Mouse (Mus musculus): Measurements from ENCODE around the gene Begain. TPM values are rescaled to one million over a fixed set of nuclear protein-coding genes. Genes with fewer than 3 reads are reported as not detected.

The Begain gene
- polyA plus RNA-seq, 1 experiment from 2014 or later, result 6.9 TPM

DNA sequence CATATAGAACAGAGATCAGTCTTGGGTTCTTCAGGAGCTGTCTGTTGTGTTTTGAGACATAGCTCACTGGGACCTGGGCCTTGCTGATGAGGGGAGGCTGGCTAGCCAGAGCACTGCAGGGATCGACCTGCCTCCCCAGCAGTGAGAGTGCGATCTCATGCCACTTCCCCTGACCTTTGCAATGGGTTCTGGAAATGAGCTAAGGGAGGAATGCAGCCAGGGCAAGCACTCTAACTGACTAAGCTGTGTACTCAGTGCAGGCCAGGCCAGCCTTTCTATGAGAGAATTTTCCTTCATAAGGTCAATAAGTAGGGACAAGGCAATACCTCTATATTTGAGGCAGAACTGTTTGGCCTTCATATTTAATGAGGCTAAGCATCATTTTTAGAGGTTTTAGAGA is 75.0 kb downstream of the Begain start:
- no peak overlapping the region for H3K4me3 ChIP-seq (replicated peaks; ENCODE audit: low read length)
- H3K36me3 ChIP-seq (ENCODE audit: control insufficient read depth, insufficient read depth, low read length), result no peaks in the 10 kb centered on the region
- H3K9me3 ChIP-seq (replicated peaks; ENCODE audit: control insufficient read depth, low read length), result no peaks in the 10 kb centered on the region
- H3K27me3 ChIP-seq (ENCODE audit: control insufficient read depth, insufficient read depth, low read length), result no peaks in the 10 kb centered on the region
- 0 out of 2 replicates have a peak, but pooled peaks cover 4% of the 10 kb centered on the region for H3K4me1 ChIP-seq (ENCODE audit: control insufficient read depth, insufficient read depth, low read length)
- no peak for ATAC-seq (ENCODE audit: insufficient read depth, low FRiP score)
- WGBS, result 69% methylated on average over 2 of the region's 2 CpGs
- no peak overlapping the region for H3K4me2 ChIP-seq (ENCODE audit: low read depth, low read length)
- H3K9ac ChIP-seq (ENCODE audit: low read length), result no peak overlapping the region
- no peak overlapping the region for H3K27ac ChIP-seq (ENCODE audit: low read length)

DNA sequence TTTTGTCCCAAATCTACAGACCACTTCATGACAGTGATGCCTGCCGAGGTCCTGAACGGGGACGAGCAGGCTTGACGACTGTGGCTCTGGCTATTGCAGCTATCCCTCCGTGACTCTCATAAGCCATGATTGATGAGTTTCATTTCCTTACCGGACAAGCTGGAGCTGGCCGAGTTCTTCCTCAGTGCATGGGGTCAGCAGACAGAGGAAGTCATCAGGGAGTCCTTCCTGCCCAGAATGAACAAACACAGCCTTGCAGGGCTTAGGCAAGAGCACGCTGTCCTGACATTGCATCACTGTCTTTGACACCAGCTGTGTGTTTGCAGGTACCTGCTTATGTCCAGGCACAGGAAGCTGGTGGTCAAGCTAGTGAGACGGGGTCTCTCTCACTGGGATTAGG is 77.6 kb downstream of the Begain start:
- ATAC-seq (ENCODE audit: insufficient read depth, low FRiP score), result no peak
- Histone ChIP-seq H3K27ac (ENCODE audit: low read length) (no peak overlapping the region), H3K36me3 (ENCODE audit: control insufficient read depth, insufficient read depth, low read length) (no peaks in the 10 kb centered on the region), H3K4me2 (ENCODE audit: low read depth, low read length) (no peak overlapping the region), H3K27me3 (ENCODE audit: control insufficient read depth, insufficient read depth, low read length) (no peaks in the 10 kb centered on the region), H3K9me3 (replicated peaks; ENCODE audit: control insufficient read depth, low read length) (no peaks in the 10 kb centered on the region), H3K9ac (ENCODE audit: low read length) (no peak overlapping the region), H3K4me1 (ENCODE audit: control insufficient read depth, insufficient read depth, low read length) (0 out of 2 replicates have a peak, but pooled peaks cover 4% of the 10 kb centered on the region), H3K4me3 (replicated peaks; ENCODE audit: low read length) (no peak overlapping the region)
- WGBS, result 40% methylated on average over 9 of the region's 9 CpGs

DNA sequence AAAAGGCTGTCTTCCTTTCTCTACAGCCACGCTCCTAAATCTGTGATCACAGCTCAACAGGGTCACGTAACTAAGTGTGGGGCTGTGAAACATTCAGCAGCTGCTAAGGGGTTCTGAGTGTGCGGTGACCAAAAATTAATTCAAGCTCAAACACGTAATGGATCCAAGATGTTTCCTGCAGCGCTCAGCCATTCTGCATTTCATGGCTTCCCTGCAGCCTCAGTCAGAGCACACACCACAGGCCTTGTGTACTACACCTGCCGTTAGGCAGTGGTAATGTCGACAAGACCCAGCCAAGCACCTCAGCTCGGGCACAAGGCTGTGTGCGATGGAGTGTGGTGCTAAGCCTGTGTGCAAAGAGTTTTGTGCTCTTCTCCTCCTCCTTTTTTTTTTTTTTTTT is 80.6 kb downstream of the Begain start:
- 91% methylated on average over 9 of the region's 9 CpGs for WGBS
- no peaks in the 10 kb centered on the region for H3K4me1 ChIP-seq (ENCODE audit: control insufficient read depth, insufficient read depth, low read length)
- H3K9me3 ChIP-seq (replicated peaks; ENCODE audit: control insufficient read depth, low read length), result no peaks in the 10 kb centered on the region
- no peaks in the 10 kb centered on the region for H3K36me3 ChIP-seq (ENCODE audit: control insufficient read depth, insufficient read depth, low read length)
- no peak overlapping the region for H3K27ac ChIP-seq (ENCODE audit: low read length)
- H3K4me3 ChIP-seq (replicated peaks; ENCODE audit: low read length), result no peak overlapping the region
- no peak overlapping the region for H3K9ac ChIP-seq (ENCODE audit: low read length)
- H3K27me3 ChIP-seq (ENCODE audit: control insufficient read depth, insufficient read depth, low read length), result no peaks in the 10 kb centered on the region
- no peak for ATAC-seq (ENCODE audit: insufficient read depth, low FRiP score)
- H3K4me2 ChIP-seq (ENCODE audit: low read depth, low read length), result no peak overlapping the region

DNA sequence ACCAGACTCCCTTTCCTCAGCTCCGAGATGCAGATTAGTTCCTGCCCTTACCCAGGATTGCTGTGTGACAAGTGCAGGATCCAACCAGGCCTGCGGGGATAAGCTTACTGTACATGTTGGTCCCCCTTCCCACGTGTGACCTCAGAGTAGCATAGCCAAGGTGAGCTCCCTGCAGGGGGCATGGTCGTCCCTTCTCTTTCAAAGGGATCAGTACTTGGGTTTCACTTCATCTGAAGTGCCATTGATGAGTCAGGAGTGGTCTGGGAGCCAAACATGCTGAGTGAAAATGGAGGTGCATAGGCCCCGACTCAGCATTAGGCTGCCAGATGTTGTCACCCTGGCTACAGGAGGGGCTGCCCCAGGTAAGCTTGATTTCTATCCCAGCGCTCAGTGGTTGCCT is 83.0 kb downstream of the Begain start:
- WGBS, result 73% methylated on average over 6 of the region's 6 CpGs
- ATAC-seq (ENCODE audit: insufficient read depth, low FRiP score), result no peak

DNA sequence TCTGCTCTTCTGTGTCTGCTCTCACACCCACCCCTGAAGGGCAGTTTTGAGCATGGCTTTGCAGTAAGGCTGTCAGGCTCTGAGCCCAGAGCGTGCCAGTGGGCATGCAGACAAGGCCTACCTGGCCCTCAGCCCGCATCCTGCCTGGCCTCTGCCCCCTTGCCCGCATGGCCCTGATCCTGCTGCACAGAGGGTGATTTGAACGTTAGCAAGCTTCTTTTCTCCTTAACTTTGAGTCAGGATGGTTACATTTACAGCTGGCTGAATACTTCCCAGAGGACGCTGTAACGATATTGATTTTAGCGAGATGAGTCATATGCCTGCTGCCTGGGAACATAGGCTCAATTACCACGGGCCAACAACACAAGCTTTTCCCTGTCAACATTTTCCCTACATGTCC is 83.5 kb downstream of the Begain start:
- WGBS, result 66% methylated on average over 8 of the region's 8 CpGs
- Histone ChIP-seq H3K9me3 (replicated peaks; ENCODE audit: control insufficient read depth, low read length) (no peaks in the 10 kb centered on the region), H3K27me3 (ENCODE audit: control insufficient read depth, insufficient read depth, low read length) (no peaks in the 10 kb centered on the region), H3K4me3 (replicated peaks; ENCODE audit: low read length) (no peak overlapping the region), H3K4me2 (ENCODE audit: low read depth, low read length) (no peak overlapping the region), H3K4me1 (ENCODE audit: control insufficient read depth, insufficient read depth, low read length) (no peaks in the 10 kb centered on the region), H3K9ac (ENCODE audit: low read length) (no peak overlapping the region), H3K27ac (ENCODE audit: low read length) (no peak overlapping the region), H3K36me3 (ENCODE audit: control insufficient read depth, insufficient read depth, low read length) (no peaks in the 10 kb centered on the region)
- ATAC-seq (ENCODE audit: insufficient read depth, low FRiP score), result no peak

More for the DNA sequence above, 83.0 kb downstream of the Begain start:
- Histone ChIP-seq H3K27ac (ENCODE audit: low read length) (no peak overlapping the region), H3K27me3 (ENCODE audit: control insufficient read depth, insufficient read depth, low read length) (no peaks in the 10 kb centered on the region), H3K9ac (ENCODE audit: low read length) (no peak overlapping the region), H3K9me3 (replicated peaks; ENCODE audit: control insufficient read depth, low read length) (no peaks in the 10 kb centered on the region), H3K4me2 (ENCODE audit: low read depth, low read length) (no peak overlapping the region), H3K36me3 (ENCODE audit: control insufficient read depth, insufficient read depth, low read length) (no peaks in the 10 kb centered on the region), H3K4me3 (replicated peaks; ENCODE audit: low read length) (no peak overlapping the region), H3K4me1 (ENCODE audit: control insufficient read depth, insufficient read depth, low read length) (no peaks in the 10 kb centered on the region)

GRCm38 (mm10) chr12:108983496-108983895 is 84.5 kb downstream of the Begain start:
- Histone ChIP-seq H3K4me3 (replicated peaks; ENCODE audit: low read length) (no peak overlapping the region), H3K4me2 (ENCODE audit: low read depth, low read length) (no peak overlapping the region), H3K36me3 (ENCODE audit: control insufficient read depth, insufficient read depth, low read length) (no peaks in the 10 kb centered on the region), H3K9ac (ENCODE audit: low read length) (no peak overlapping the region), H3K27me3 (ENCODE audit: control insufficient read depth, insufficient read depth, low read length) (no peaks in the 10 kb centered on the region), H3K9me3 (replicated peaks; ENCODE audit: control insufficient read depth, low read length) (no peaks in the 10 kb centered on the region), H3K4me1 (ENCODE audit: control insufficient read depth, insufficient read depth, low read length) (no peaks in the 10 kb centered on the region), H3K27ac (ENCODE audit: low read length) (no peak overlapping the region)
- no peak for ATAC-seq (ENCODE audit: insufficient read depth, low FRiP score)
- 89% methylated on average over 6 of the region's 6 CpGs for WGBS

DNA sequence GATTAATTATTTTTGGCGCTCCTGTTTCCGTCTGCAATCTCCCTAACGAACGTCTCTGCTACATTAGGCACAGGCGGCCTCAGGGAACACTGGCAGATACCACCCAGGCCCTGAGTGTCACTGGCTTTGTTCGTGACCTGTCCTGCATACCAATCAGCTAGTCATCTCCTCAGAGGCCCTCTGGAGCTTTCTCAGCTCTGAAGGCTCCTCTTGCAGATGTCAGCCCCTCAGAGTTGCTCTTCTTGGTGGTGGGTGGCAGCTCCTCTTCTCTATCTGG is 85.4 kb downstream of the Begain start:
- ATAC-seq (ENCODE audit: insufficient read depth, low FRiP score), result no peak
- H3K27me3 ChIP-seq (ENCODE audit: control insufficient read depth, insufficient read depth, low read length), result no peaks in the 10 kb centered on the region
- no peaks in the 10 kb centered on the region for H3K4me1 ChIP-seq (ENCODE audit: control insufficient read depth, insufficient read depth, low read length)
- no peak overlapping the region for H3K4me3 ChIP-seq (replicated peaks; ENCODE audit: low read length)
- WGBS, result 70% methylated on average over 6 of the region's 6 CpGs
- H3K36me3 ChIP-seq (ENCODE audit: control insufficient read depth, insufficient read depth, low read length), result no peaks in the 10 kb centered on the region
- no peak overlapping the region for H3K4me2 ChIP-seq (ENCODE audit: low read depth, low read length)
- no peak overlapping the region for H3K9ac ChIP-seq (ENCODE audit: low read length)
- no peak overlapping the region for H3K27ac ChIP-seq (ENCODE audit: low read length)
- no peaks in the 10 kb centered on the region for H3K9me3 ChIP-seq (replicated peaks; ENCODE audit: control insufficient read depth, low read length)

Other genes starting within 250 kb of the Begain start
- 6.8 and 8.2 TPM in 2 replicates for gene Slc25a29, start 232.3 kb downstream of the Begain start, polyA plus RNA-seq (2015; fragmentation: Nextera tagmentation; extraction: Ambion mirVana)
- gene Slc25a47, start 232.2 kb downstream of the Begain start, polyA plus RNA-seq (2015; fragmentation: Nextera tagmentation; extraction: Ambion mirVana), result 10.0 TPM in 2 replicates
- 7.3 and 7.6 TPM in 2 replicates for gene Wdr25, start 174.6 kb downstream of the Begain start, polyA plus RNA-seq (2015; fragmentation: Nextera tagmentation; extraction: Ambion mirVana)
- 90.5 and 102 TPM in 2 replicates for gene Wars, start 174.0 kb downstream of the Begain start, polyA plus RNA-seq (2015; fragmentation: Nextera tagmentation; extraction: Ambion mirVana)

Measured in stomach, embryonic 16.5 days (tissue).